Mouse (Mus musculus) thymus, adult 2 months (tissue): Measurements from ENCODE around the gene Smarca2.

Experiments
- CTCF ChIP-seq: fragments of 200-500 bp; IDR thresholded peaks from 2 replicates; pipeline ENCODE4 v1.5.1; 2012; ENCODE audit warnings: mild to moderate bottlenecking, control low read depth, low read length, moderate library complexity, borderline replicate concordance; ENCODE audit not compliant: control insufficient read depth, poor library complexity, insufficient read depth; ENCODE audit errors: extremely low read depth
- POLR2A ChIP-seq: fragments of 200-500 bp; IDR thresholded peaks from 2 replicates; pipeline ENCODE4 v1.6.1; 2012; ENCODE audit warnings: mild to moderate bottlenecking, low read length, control low read depth, moderate library complexity; ENCODE audit not compliant: control insufficient read depth, poor library complexity, insufficient read depth; ENCODE audit errors: extremely low read depth

DNA sequence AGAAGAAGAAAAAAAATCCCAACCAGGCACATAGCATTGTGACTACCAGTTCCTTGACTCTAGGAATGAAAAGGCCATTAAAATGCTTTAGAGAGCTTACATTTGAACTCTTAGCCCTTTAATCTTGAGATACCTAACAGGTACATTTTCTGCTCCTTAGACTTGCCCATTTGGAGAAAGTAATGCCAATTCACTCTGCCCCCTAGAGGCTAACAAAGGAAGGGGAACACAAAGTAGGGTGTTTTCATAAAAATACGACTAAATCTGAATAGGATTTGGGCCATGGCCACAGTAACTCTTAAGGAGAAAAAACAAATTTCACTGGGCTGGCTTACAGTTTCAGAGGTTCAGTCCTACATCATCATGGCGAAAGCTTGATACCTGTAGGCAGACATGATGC is 77.9 kb downstream of the Smarca2 start:
- TF ChIP-seq POLR2A (no peak), CTCF (no peak)
